Mouse (Mus musculus): ENCODE measurements around the gene Snx10. TPM values are rescaled to one million over a fixed set of nuclear protein-coding genes. Genes with fewer than 3 reads are reported as not detected.
A peak's percentile ranks its signal among the peaks of the same experiment; 100 is the strongest.
"Not testable (repeated sequence)": the region's sequence is repeated elsewhere in the genome, so short reads cannot be mapped to it uniquely, and the experiment has no call there.

Snx10 gene
- 16.9 and 17.4 TPM in 2 replicates for polyA plus RNA-seq (2015; fragmentation: Nextera tagmentation; extraction: Ambion mirVana)

GRCm38 (mm10) chr6:51523807-51524320 lies at the start of gene Snx10:
TSS of gene Snx10 (plus strand) at chr6:51523901.
- 0 out of 2 replicates have a peak within 1 kb of the TSS, but pooled peaks have one; percentile 35 for H3K27ac ChIP-seq (replicated peaks)

GRCm38 (mm10) chr6:51479136-51479731 lies 44.5 kb upstream of the Snx10 start:
- TF ChIP-seq CTCF (IDR thresholded peaks at IDR 0.05; ENCODE audit: low read depth), result no peak
- TF ChIP-seq EP300 (optimal IDR thresholded peaks at IDR 0.05), result no peak
- H3K4me1 ChIP-seq (replicated peaks; ENCODE audit: control insufficient read depth, insufficient read depth), result no peaks in the 10 kb centered on the region
- H3K27me3 ChIP-seq (ENCODE audit: control insufficient read depth, insufficient read depth, low read length), result no peaks in the 10 kb centered on the region
- no peak overlapping the region for H3K4me3 ChIP-seq (ENCODE audit: low read depth, low read length)
- DNase-seq (ENCODE audit: low spot score), result no peak
- H3K9ac ChIP-seq (ENCODE audit: low read length), result no peak overlapping the region
- no peaks in the 10 kb centered on the region for H3K9me3 ChIP-seq (ENCODE audit: control insufficient read depth, low read length)
- peaks cover 22% of the 10 kb centered on the region for H3K36me3 ChIP-seq (ENCODE audit: control insufficient read depth, insufficient read depth, low read length)
- no peak overlapping the region for H3K27ac ChIP-seq (replicated peaks)
- 89% methylated on average over 4 of the region's 4 CpGs for WGBS
- no peak for ATAC-seq (ENCODE audit: low FRiP score, low TSS enrichment)
- no peak overlapping the region for H3K4me2 ChIP-seq (replicated peaks; ENCODE audit: low read depth)

More at GRCm38 (mm10) chr6:51523807-51524320, at the start of gene Snx10:
- Histone ChIP-seq H3K4me1 (replicated peaks; ENCODE audit: control insufficient read depth, insufficient read depth) (no peaks in the 10 kb centered on the region), H3K9me3 (ENCODE audit: control insufficient read depth, low read length) (no peaks in the 10 kb centered on the region), H3K4me2 (replicated peaks; ENCODE audit: low read depth) (peak within 1 kb of the TSS; percentile 94), H3K36me3 (ENCODE audit: control insufficient read depth, insufficient read depth, low read length) (no peaks in the 10 kb centered on the region), H3K27me3 (ENCODE audit: control insufficient read depth, insufficient read depth, low read length) (no peaks in the 10 kb centered on the region), H3K9ac (ENCODE audit: low read length) (peak within 1 kb of the TSS; percentile 68), H3K4me3 (ENCODE audit: low read depth, low read length) (peak within 1 kb of the TSS; percentile 57)
- ATAC-seq (ENCODE audit: low FRiP score, low TSS enrichment), result peak; percentile 74
- under 1% methylated on average over 39 of the region's 47 CpGs for WGBS
- TF ChIP-seq CTCF (IDR thresholded peaks at IDR 0.05; ENCODE audit: low read depth) (no peak), EP300 (optimal IDR thresholded peaks at IDR 0.05) (no peak)
- peak; percentile 73 for DNase-seq (ENCODE audit: low spot score)

DNA sequence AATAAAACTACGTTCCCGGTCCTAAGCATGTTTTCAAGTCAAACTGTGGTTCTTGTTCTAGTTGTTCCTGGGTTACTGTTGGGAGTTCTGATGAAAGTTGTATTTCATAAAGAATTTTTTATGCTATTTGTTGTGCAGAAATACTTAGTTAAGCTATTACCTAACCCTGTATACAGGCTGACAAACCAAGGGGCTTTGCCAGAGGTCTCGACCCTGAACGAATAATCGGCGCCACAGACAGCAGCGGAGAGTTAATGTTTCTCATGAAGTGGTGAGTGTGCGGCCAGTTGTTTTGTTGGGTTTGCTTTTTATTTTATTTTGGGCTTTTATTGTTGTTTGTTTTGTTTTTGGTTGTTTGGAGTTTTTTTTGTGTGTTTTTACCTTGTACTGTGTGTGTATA lies 42.2 kb upstream of the Snx10 start:
- no peak for TF ChIP-seq EP300 (optimal IDR thresholded peaks at IDR 0.05)
- no peak for TF ChIP-seq CTCF (IDR thresholded peaks at IDR 0.05; ENCODE audit: low read depth)
- Histone ChIP-seq H3K4me1 (replicated peaks; ENCODE audit: control insufficient read depth, insufficient read depth) (no peaks in the 10 kb centered on the region), H3K36me3 (ENCODE audit: control insufficient read depth, insufficient read depth, low read length) (peaks cover 22% of the 10 kb centered on the region), H3K27ac (replicated peaks) (no peak overlapping the region), H3K27me3 (ENCODE audit: control insufficient read depth, insufficient read depth, low read length) (no peaks in the 10 kb centered on the region), H3K9me3 (ENCODE audit: control insufficient read depth, low read length) (no peaks in the 10 kb centered on the region), H3K4me2 (replicated peaks; ENCODE audit: low read depth) (no peak overlapping the region), H3K4me3 (ENCODE audit: low read depth, low read length) (no peak overlapping the region), H3K9ac (ENCODE audit: low read length) (no peak overlapping the region)
- ATAC-seq (ENCODE audit: low FRiP score, low TSS enrichment) (no peak), DNase-seq (ENCODE audit: low spot score) (no peak)
- WGBS, result 90% methylated on average over 8 of the region's 8 CpGs

DNA sequence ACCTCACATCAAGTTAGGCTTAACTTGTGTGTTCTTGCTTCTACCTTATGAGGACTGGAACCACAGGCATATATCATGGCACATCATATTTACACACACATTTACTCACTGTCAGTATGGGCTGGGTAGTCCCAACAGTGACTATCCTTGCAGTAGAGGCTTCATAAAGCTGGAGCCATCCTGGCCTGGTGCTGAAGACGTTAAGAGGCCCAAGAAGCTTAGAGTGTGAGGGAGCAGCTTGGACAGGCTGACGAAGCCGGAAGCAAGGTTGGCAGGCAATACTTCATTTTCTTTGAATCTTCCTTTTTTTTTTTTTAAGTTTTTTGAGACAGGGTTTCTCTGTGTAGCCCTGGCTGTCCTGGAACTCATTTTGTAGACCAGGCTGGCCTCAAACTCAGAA lies 39.8 kb upstream of the Snx10 start:
- no peaks in the 10 kb centered on the region for H3K9me3 ChIP-seq (ENCODE audit: control insufficient read depth, low read length)
- DNase-seq (ENCODE audit: low spot score) (no peak), ATAC-seq (ENCODE audit: low FRiP score, low TSS enrichment) (no peak)
- TF ChIP-seq EP300 (optimal IDR thresholded peaks at IDR 0.05) (no peak), CTCF (IDR thresholded peaks at IDR 0.05; ENCODE audit: low read depth) (no peak)
- no peak overlapping the region for H3K27ac ChIP-seq (replicated peaks)
- H3K4me3 ChIP-seq (ENCODE audit: low read depth, low read length), result no peak overlapping the region
- no peak overlapping the region for H3K4me2 ChIP-seq (replicated peaks; ENCODE audit: low read depth)
- H3K36me3 ChIP-seq (ENCODE audit: control insufficient read depth, insufficient read depth, low read length), result peaks cover 20% of the 10 kb centered on the region
- no peaks in the 10 kb centered on the region for H3K27me3 ChIP-seq (ENCODE audit: control insufficient read depth, insufficient read depth, low read length)
- 90% methylated on average over 3 of the region's 3 CpGs for WGBS
- H3K4me1 ChIP-seq (replicated peaks; ENCODE audit: control insufficient read depth, insufficient read depth), result no peaks in the 10 kb centered on the region
- no peak overlapping the region for H3K9ac ChIP-seq (ENCODE audit: low read length)

DNA sequence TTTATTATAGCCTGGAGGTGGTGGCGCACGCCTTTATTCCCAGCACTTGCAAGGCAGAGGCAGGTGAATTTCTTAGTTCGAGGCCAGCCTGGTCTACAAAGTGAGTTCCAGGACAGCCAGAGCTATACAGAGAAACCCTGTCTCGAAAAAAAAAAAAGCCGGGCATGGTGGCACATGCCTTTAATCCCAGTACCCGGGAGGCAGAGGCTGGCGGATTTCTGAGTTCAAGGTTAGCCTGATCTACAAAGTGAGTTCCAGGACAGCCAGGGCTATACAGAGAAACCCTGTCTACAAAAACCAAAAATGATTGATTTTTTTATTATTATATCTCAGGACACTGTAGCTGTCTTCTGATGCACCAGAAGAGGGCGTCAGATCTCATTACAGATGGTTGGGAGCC lies 39.1 kb upstream of the Snx10 start:
- not testable (repeated sequence) for H3K4me2 ChIP-seq (replicated peaks; ENCODE audit: low read depth); H3K27me3 ChIP-seq (ENCODE audit: control insufficient read depth, insufficient read depth, low read length); H3K27ac ChIP-seq (replicated peaks); H3K9ac ChIP-seq (ENCODE audit: low read length); H3K4me1 ChIP-seq (replicated peaks; ENCODE audit: control insufficient read depth, insufficient read depth); H3K9me3 ChIP-seq (ENCODE audit: control insufficient read depth, low read length); ATAC-seq (ENCODE audit: low FRiP score, low TSS enrichment); H3K4me3 ChIP-seq (ENCODE audit: low read depth, low read length); DNase-seq (ENCODE audit: low spot score)
- peak; percentile 30; the same call in 1 of the 2 replicates for TF ChIP-seq CTCF (IDR thresholded peaks at IDR 0.05; ENCODE audit: low read depth)
- peaks cover 19% of the 10 kb centered on the region for H3K36me3 ChIP-seq (ENCODE audit: control insufficient read depth, insufficient read depth, low read length)
- 89% methylated on average over 8 of the region's 8 CpGs for WGBS

DNA sequence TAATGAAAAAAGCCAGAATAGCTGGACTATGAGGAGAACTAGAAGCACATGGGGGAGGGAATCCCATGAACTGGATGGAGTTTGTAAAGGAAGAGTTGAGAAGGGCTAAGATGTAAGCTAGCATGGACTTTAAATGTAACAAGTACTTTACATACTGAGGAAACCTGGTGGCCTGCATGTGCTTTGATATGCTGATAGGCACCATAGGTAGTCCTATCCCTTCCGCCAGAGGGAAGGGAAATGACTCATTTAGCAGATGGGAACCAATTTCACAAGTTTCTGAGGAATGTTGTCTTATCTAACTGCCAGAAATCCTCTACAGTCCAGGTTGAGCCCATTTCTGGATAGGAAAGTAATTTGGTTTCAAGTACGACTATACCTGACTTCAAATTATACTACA lies 38.1 kb upstream of the Snx10 start:
- TF ChIP-seq CTCF (IDR thresholded peaks at IDR 0.05; ENCODE audit: low read depth), result no peak
- TF ChIP-seq EP300 (optimal IDR thresholded peaks at IDR 0.05), result no peak
- no peak overlapping the region for H3K27ac ChIP-seq (replicated peaks)
- no peak overlapping the region for H3K4me2 ChIP-seq (replicated peaks; ENCODE audit: low read depth)
- DNase-seq (ENCODE audit: low spot score) (no peak), ATAC-seq (ENCODE audit: low FRiP score, low TSS enrichment) (no peak)
- no peak overlapping the region for H3K9ac ChIP-seq (ENCODE audit: low read length)
- no peak overlapping the region for H3K4me3 ChIP-seq (ENCODE audit: low read depth, low read length)
- H3K27me3 ChIP-seq (ENCODE audit: control insufficient read depth, insufficient read depth, low read length), result no peaks in the 10 kb centered on the region
- peaks cover 9% of the 10 kb centered on the region for H3K36me3 ChIP-seq (ENCODE audit: control insufficient read depth, insufficient read depth, low read length)
- no peaks in the 10 kb centered on the region for H3K4me1 ChIP-seq (replicated peaks; ENCODE audit: control insufficient read depth, insufficient read depth)
- 56% methylated on average over 2 of the region's 2 CpGs for WGBS
- H3K9me3 ChIP-seq (ENCODE audit: control insufficient read depth, low read length), result no peaks in the 10 kb centered on the region
